Mouse (Mus musculus) macrophage (primary cell): ENCODE data around the gene Map7d1. TPM values are rescaled to one million over a fixed set of nuclear protein-coding genes. Genes with fewer than 3 reads are reported as not detected.
"Not testable (repeated sequence)": the region's sequence is repeated elsewhere in the genome, so short reads cannot be mapped to it uniquely, and the experiment has no call there.

ENCODE experiments used
- H3K27ac ChIP-seq: fragments of 350-480 bp; formaldehyde crosslinking; 2 replicates; pipeline ENCODE4 v1.9.0; 2021
- H3K36me3 ChIP-seq: fragments of 350-480 bp; formaldehyde crosslinking; 2 replicates; pipeline ENCODE4 v1.9.0; 2021; ENCODE audit errors: inconsistent target
- H3K4me3 ChIP-seq: fragments of 350-480 bp; formaldehyde crosslinking; 2 replicates; pipeline ENCODE4 v1.9.0; 2021; ENCODE audit errors: inconsistent target
- H3K79me2 ChIP-seq: fragments of 350-480 bp; formaldehyde crosslinking; 2 replicates; pipeline ENCODE4 v1.9.0; 2021; ENCODE audit errors: inconsistent target
- WGBS: methylation state at CpG from one replicate; pipeline ENCODE4 v1.1.7; 2026; ENCODE audit warnings: inconsistent platforms; ENCODE audit not compliant: missing documents; 5-methylcytosine and 5-hydroxymethylcytosine counted together
- polyA plus RNA-seq: library from polyadenylated mRNA; stranded (reverse); fragments of 250-400 nt; gene quantifications from 3 replicates; pipeline ENCODE4 v1.2.4, GENCODE M21; 2018; ENCODE audit warnings: inconsistent platforms

The Map7d1 gene
- polyA plus RNA-seq, 1 experiment from 2014 or later, result 157 TPM

DNA sequence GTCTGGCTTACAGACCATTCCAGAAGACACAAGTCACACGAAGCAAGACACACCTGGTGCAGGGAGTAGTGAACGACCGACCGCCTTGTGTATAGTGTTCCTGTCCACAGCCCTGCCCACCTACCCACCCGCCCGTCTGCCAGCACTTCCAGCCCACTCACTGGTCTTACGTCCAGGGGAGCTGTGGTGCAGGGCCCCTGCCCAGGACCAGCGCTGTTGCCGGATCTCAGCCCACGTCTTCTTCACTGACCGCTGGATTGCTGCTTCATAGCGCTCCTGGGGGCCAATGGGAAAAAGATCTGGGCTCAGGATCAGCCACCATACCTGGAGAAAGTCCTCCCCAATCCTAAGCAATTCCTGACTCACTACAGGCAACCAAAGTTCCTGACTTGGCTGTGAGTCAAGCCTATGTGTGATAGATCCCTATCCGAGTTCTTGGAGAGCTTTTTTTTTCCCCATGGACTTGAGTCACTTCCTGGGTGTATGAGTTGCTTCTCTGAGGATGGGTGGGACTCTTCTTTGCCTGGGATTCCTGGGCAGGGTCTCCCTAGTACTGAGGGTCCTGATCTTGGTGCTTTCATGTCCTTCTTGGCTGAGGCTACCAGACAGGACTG, 16.2 kb downstream of the Map7d1 start:
- Histone ChIP-seq H3K36me3 (peaks cover 75% of the 10 kb centered on the region), H3K79me2 (peaks cover 79% of the 10 kb centered on the region), H3K4me3 (no peak overlapping the region), H3K27ac (no peak overlapping the region)
- WGBS, result 94% methylated on average over 13 of the region's 13 CpGs

DNA sequence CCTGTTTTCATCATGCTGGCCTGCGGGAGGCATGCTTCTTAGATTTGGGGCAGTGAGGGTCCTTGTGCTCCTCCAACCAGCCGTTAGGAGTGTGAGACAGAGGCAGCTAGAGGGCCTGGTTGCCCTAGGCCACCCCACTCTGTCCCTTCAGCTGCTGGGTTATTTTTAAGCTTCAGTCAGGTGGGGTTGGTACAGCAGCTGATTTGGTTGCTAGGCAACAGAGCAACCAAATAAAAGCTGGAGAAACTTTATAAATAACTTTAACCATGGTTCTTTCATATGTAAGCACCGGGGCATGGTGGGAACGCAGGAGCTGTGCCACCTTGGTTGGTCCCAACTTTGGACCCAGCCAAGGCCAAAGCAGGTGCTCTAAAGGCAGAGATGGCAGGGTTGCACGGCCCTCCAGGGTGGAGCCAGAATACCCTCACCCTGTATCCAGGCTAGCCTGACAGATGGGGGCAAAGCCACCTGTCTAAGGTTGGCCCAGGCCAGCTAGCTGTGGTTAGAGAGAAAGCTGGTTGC, 18.4 kb downstream of the Map7d1 start:
- H3K36me3 ChIP-seq, result peaks cover 88% of the 10 kb centered on the region
- peaks cover 57% of the 10 kb centered on the region for H3K79me2 ChIP-seq
- 80% methylated on average over 5 of the region's 5 CpGs for WGBS

DNA sequence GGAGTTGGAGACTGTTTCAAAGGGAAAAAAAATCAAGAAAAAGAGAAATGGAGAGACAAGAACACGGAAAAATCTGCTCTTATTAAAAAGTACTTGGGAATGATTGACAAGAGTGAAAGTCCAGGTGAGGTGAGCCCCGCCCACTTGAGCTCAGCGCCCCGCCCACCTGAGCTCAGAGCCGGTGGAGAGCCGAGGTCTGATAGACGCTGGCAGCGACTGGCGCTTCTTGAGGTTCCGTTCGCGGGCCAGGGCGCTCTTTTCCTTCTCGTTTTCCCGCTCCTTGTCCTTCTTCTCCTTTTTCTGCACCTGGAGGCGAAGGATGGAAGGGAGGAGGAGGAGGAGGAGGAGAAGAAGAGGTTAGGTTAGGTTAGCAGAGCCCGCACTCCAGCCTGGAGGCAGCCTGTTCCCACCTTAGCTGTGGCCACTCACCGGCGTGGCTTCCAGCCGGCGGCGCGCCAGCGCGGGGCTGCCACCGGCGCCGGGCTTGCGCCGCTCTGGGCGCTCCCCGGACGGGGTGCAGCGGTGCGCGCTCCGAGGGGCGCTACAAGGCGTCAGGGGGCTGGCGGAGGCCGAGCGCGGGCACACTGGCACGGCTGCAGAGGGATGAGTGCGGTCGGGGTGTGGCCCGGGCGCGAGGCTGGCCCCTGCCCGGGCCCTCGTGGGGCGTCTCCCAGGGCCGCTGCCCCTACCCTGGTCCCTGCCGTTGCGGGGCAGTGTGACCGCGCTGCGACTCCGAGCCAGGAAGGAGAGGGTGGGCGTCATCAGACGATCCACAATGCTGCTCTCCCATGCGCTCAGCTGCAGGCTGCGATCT, 19.5 kb downstream of the Map7d1 start:
- peaks cover 89% of the 10 kb centered on the region for H3K36me3 ChIP-seq
- no peak overlapping the region for H3K27ac ChIP-seq
- H3K4me3 ChIP-seq, result no peak overlapping the region
- peaks cover 46% of the 10 kb centered on the region for H3K79me2 ChIP-seq
- 95% methylated on average over 37 of the region's 63 CpGs for WGBS

More for the DNA sequence above, 18.4 kb downstream of the Map7d1 start:
- Histone ChIP-seq H3K27ac (no peak overlapping the region), H3K4me3 (no peak overlapping the region)

DNA sequence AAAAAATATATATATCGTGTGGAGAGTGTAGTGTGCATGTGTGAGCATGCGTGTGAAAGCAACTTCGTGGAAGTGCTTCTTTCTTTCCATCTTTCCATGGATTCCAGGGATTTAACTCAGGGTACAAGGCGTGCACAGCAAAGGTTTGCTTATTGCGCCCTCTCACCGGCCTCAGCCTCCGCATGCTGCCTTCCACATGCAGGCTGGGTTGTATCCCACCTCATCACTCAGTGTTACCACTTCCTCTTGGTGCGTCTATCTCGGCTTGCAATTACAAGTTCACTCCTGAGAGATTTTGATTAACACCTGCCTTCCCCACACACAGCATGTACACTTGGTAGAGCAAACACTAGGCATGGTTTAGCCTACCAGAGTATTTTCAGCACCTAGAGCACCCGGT, 21.0 kb downstream of the Map7d1 start:
- WGBS, result 59% methylated on average over 9 of the region's 10 CpGs
- Histone ChIP-seq H3K4me3 (no peak overlapping the region), H3K36me3 (peaks cover 85% of the 10 kb centered on the region), H3K27ac (no peak overlapping the region), H3K79me2 (peaks cover 31% of the 10 kb centered on the region)

DNA sequence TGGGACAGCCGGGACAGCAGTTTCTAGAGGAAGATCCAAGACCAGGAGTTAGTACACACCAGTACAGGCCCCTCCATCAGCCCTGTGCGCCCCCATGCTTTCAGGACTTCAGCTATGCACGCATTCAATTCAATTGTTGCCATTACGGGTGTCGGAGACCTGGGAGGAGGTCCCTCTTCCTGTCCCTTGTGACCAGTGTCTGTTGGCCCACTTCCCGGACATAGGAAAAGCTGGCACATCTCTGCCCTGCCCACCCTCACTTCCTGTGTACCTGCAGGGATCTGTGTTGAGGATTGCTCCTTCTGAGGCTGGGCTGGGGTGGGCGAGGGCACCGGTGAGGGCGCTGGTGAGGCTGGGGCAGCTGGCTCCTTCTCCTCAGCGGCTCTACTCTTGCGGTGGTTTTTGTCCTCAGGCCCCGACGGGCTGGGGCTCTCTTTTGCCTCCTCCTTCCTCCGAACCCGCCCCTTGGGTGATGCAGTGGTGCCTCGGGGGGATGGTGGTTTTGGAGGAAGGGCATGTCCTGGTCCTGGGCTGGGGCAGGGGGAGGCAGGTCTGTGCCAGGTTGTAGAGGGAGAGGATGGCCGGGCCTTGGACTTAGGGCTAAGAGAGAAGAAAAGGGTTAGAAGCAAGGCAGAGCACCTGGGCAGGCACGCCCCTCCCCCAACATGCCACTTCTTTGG, 21.5 kb downstream of the Map7d1 start:
- Histone ChIP-seq H3K36me3 (peaks cover 79% of the 10 kb centered on the region), H3K4me3 (no peak overlapping the region), H3K27ac (no peak overlapping the region), H3K79me2 (peaks cover 25% of the 10 kb centered on the region)
- WGBS, result 93% methylated on average over 18 of the region's 18 CpGs

DNA sequence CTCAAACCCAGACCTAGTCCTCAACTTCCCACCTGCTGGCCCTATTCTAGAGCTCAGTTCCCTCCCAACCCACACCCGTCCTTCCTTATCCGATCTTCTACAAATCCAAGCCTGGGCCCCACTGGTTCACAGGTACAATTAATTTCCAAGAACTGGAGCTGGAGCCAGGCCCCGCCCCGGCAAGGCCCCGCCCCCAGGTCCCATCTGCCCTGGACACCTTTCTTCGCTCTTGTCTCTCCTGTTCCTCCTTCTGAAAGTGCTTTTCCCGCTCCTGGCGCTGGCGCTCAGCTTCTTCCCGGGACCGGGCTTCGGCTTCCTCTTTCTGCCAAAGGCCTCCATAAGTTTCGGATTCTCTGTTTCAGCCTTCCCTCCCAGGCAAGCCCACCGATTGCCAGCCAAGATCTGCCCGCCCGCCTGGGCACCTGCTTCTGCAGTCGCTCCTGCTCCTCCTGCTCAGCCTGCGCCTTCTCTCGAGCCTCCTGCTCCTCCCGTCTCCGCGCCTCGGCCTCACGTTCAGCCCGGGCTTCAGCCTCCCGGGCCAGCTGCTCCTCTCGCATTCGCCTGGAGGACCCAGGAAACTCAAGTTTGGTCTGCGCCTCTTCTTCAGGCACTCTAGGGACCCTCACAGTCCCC, 22.4 kb downstream of the Map7d1 start:
- peaks cover 71% of the 10 kb centered on the region for H3K36me3 ChIP-seq

DNA sequence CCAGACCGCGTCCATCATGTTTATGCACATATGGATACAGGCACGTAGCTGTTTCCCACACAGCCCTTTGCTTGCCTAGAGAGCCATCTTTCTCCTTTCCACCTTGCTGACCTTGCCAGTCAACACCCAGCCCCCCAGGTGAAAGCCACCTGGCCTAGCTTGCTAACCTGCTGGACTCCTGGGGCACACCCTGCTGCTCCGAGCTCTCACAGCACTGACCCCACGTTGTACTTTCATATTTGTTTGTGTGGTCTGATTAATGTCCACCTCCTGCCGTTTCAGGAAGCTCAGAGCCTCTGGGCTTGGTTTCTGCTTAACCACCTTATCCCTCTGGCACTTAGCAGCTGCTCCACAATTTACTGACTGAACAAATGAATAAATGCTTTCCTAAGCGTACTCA, 26.2 kb downstream of the Map7d1 start:
- 49% methylated on average over 5 of the region's 7 CpGs for WGBS
- Histone ChIP-seq H3K4me3 (no peak overlapping the region), H3K36me3 (peaks cover 40% of the 10 kb centered on the region), H3K79me2 (no peaks in the 10 kb centered on the region), H3K27ac (no peak overlapping the region)

More for the DNA sequence above, 22.4 kb downstream of the Map7d1 start:
- Histone ChIP-seq H3K27ac (no peak overlapping the region), H3K79me2 (peaks cover 17% of the 10 kb centered on the region; the same call in 1 of the 2 replicates), H3K4me3 (no peak overlapping the region)
- WGBS, result 97% methylated on average over 28 of the region's 29 CpGs

DNA sequence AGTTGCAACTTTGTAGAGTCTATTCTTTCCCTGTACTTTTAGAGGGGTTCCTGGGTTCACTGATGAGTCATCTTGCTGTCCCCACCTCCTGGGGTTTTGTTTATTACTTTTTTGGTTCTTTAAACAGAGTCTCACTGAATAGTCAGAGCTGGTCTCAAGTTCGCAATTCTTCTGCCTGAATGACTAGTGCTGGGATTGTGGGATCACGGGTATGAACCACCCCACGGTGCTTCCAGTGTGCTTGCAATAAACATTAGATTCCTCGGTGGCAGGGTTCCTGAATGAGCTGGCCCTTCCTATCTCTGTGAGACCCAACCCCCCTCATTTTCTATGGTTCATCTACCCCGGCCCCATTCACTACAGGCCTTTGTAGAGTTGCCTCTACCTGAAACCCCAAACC, 28.0 kb downstream of the Map7d1 start:
- WGBS, result 68% methylated on average over 5 of the region's 5 CpGs
- no peak overlapping the region for H3K27ac ChIP-seq
- H3K36me3 ChIP-seq, result peaks cover 25% of the 10 kb centered on the region
- no peak overlapping the region for H3K4me3 ChIP-seq
- no peaks in the 10 kb centered on the region for H3K79me2 ChIP-seq

DNA sequence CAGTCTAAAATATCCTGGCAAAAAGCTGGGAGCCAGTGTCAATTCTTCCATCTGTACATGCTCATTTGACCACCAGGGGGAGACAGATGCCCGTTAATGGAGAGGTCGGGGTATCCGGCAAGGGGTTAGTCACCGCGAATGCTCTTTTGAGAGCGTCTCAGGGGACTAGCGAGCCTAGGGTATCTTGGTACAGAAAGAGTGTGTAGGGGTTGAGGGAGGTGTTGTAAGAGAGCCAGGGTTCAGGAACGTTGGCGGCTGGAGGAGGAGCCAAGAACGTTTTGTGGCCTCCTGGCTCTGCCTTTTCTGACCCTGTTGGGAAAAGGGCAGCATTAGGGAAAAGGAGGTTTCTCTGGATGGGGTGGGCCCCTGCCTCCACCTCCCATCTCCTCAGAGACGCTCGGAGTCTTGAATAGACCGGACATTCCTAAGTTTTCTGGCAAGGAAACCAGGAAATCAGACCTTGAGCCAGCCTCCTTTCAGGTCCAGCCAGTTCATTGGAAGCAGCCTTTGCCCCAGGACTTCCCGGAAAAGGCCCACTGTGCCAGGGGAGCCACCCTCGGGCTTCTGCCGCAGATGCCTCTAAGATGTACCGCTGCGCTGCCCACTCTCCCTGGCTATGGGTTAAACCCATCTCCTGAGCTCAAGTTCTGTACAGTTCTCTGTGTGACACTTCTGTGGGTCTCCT, 28.9 kb downstream of the Map7d1 start:
- Histone ChIP-seq H3K79me2 (no peaks in the 10 kb centered on the region), H3K36me3 (peaks cover 16% of the 10 kb centered on the region), H3K27ac (no peak overlapping the region), H3K4me3 (peak overlapping the region; percentile 18; the same call in 1 of the 2 replicates)
- 8% methylated on average over 18 of the region's 18 CpGs for WGBS

DNA sequence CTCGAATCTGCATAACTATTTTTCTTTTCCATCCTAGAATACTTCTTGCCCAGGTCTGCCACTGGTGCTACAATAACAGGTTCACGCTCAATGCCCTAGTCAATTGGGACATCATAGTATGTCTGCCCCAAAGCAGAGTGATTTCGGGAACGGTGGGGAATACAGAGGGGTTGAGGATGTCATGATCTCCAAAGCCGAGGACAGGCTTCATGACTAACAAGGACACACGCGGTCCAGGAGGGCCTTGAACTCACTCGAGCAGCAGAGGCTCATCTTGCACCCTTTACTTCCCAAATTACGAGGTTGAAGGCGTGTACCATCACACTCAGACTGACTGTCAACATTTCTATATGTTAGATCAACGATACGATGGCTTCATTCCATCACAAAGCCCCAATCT, 29.5 kb downstream of the Map7d1 start:
- Histone ChIP-seq H3K4me3 (no peak overlapping the region), H3K79me2 (no peaks in the 10 kb centered on the region), H3K27ac (no peak overlapping the region), H3K36me3 (peaks cover 10% of the 10 kb centered on the region)
- 56% methylated on average over 12 of the region's 12 CpGs for WGBS

DNA sequence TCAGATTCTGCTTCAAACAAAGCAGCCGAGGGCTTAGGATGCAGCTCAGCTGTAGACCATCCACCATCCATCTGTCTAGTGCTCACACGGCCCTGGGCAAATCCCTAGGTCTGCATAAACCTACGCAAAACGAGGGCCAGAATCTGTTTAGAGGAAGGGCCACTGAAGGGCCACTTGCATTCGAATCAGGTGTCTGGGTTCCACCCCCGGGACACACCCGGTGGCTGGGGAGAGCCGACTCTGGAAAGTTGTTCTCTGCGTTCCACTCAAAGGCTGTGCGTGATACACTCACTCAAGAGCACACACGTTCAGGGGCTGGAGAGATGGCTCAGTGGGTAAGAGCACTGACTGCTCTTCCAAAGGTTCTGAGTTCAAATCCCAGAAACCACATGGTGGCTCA, 33.5 kb downstream of the Map7d1 start:
- Histone ChIP-seq H3K36me3 (no peaks in the 10 kb centered on the region), H3K4me3 (no peak overlapping the region), H3K79me2 (no peaks in the 10 kb centered on the region), H3K27ac (no peak overlapping the region)
- WGBS, result 90% methylated on average over 8 of the region's 11 CpGs

DNA sequence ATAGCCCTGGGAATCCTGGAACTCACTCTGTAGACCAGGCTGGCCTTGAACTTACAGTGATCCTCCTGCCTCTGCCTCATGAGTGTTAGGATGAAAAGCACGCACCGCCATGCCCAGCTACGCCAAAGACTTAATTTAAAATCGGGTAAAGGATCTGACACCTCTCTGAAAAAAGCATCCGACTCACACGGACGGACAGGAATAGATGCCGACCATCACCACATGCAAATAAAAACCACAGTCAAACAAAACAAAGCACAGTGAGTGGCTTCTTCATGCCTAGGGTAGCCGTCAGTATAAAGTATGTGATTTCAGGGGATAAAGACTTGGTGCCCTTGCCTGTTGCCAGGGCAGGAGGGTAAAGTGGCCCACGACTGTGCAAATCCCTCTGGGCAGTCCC, 36.1 kb downstream of the Map7d1 start:
- 87% methylated on average over 10 of the region's 10 CpGs for WGBS
- no peaks in the 10 kb centered on the region for H3K36me3 ChIP-seq
- H3K79me2 ChIP-seq, result no peaks in the 10 kb centered on the region
- H3K27ac ChIP-seq, result no peak overlapping the region
- H3K4me3 ChIP-seq, result no peak overlapping the region

DNA sequence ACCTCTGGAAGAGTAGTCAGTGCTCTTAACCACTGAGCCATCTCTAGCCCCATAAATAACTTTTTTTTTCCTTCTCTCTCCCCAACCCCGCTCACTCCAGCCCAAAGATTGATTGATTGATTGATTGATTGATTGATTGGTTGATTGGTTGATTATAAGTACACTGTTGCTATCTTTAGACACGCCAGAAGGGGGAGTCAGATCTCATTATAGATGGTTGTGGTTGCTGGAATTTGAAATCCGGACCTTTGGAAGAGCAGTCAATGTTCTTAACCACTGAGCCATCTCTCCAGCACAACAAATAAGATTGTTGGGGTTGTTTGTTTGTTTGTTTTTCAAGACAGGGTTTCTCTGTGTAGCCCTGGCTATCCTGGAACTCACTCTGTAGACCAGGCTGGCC, 36.6 kb downstream of the Map7d1 start:
- H3K36me3 ChIP-seq, H3K27ac ChIP-seq, H3K79me2 ChIP-seq, H3K4me3 ChIP-seq: not testable (repeated sequence)
- WGBS, result 84% methylated on average over 3 of the region's 3 CpGs

DNA sequence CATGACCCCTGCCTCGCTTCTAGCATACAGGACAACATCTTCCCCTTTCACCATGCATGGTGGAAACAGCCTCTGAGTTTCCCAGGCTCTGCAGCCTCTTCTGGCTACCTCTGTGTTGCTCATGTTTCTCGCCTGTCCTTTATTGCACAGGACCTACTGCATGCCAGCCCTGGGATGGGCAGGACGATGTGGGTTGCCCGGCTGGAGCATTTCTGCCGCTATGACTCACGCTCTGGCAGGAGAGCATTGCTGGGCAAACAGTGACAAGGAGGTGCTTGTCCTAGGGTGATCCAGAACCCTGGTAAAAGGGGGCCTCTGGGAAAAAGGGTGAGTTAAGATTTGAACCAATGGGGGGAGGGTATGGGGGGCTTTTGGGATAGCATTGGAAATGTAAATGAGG, 38.4 kb downstream of the Map7d1 start:
- WGBS, result 92% methylated on average over 5 of the region's 6 CpGs
- no peaks in the 10 kb centered on the region for H3K36me3 ChIP-seq
- no peak overlapping the region for H3K4me3 ChIP-seq
- H3K27ac ChIP-seq, result no peak overlapping the region
- H3K79me2 ChIP-seq, result no peaks in the 10 kb centered on the region
